Mouse (Mus musculus): ENCODE measurements at regions not wholly inside any gene's neighbourhood (a gene's known extent, or its start where the extent isn't known, plus 50 kb on each side); places are given as distances from the start of the nearest gene placed in this dataset.

DNA sequence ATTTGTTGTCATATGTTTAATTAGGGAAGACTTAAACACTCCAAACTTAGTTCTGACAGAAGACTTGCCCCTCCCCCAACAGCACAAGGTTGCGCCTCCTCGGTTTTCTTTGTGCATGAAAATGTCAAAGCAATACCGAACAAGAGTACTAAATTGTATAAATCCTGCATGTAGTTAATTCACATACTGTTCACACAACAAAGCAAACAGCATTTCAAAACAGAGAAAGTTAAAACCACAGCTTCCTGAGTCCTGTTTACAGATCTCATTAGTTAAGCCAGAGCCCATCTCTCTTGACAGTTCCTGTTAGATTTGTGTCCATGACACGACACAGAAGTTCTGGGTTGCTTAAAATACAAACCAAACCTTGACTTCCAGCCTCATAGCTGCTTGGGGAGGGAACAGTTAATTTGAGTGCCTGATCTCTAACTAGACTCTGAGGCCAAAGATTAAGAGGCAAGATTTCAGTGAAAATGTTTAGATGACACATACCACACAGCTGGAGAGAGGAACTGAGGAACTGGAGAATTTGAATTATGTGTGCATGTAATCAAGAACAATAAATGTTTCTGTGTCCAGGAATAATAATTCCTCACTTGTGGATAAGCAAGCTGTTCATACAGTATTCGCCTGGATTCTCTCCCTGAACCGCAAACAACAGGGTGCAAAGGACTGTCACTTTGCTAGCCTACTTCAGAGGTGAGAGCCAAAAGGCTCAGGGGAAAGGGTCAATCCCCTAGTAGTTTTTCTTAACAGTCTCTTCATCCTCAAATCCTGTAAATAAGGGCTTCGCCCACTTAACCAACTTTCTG, 113.3 kb upstream of the Tbl1xr1 start:
- TF ChIP-seq CTCF (IDR thresholded peaks at IDR 0.05; ENCODE audit: low read depth, low read length), result no peak
- TF ChIP-seq POLR2A (IDR thresholded peaks at IDR 0.05; ENCODE audit: borderline replicate concordance, low read depth, low read length), result no peak
